Mouse (Mus musculus): ENCODE results near the gene Fam76b. TPM values are rescaled to one million over a fixed set of nuclear protein-coding genes. Genes with fewer than 3 reads are reported as not detected.

Fam76b gene
- polyA plus RNA-seq, 1 experiment from 2014 or later, result 32.9 TPM

- H3K36me3 ChIP-seq, result no peaks in the 10 kb centered on the region
- no peak overlapping the region for H3K4me2 ChIP-seq (replicated peaks)
- ATAC-seq (ENCODE audit: low FRiP score), result no peak
- H3K4me1 ChIP-seq, result no peaks in the 10 kb centered on the region
- no peak overlapping the region for H3K9ac ChIP-seq
- H3K9me3 ChIP-seq (replicated peaks), result no peaks in the 10 kb centered on the region
- no peaks in the 10 kb centered on the region for H3K27me3 ChIP-seq
- H3K4me3 ChIP-seq, result no peak overlapping the region
- H3K27ac ChIP-seq, result no peak overlapping the region
- 94% methylated on average over 5 of the region's 5 CpGs for WGBS
Observed at GRCm38 (mm10) chr9:13904091-13904779, 76.7 kb downstream of the Fam76b start.

Other genes starting within 250 kb of the Fam76b start
- 72.7 and 77.4 TPM in 2 replicates for gene Mtmr2, start 79.3 kb upstream of the Fam76b start, polyA plus RNA-seq (2016; fragmentation: Nextera tagmentation; extraction: Ambion mirVana)
- 55.1 and 55.3 TPM in 2 replicates for gene Cep57, start 609 bp upstream of the Fam76b start, polyA plus RNA-seq (2016; fragmentation: Nextera tagmentation; extraction: Ambion mirVana)

Data from hindbrain, embryonic 12.5 days (tissue).